Mouse (Mus musculus): ENCODE measurements around the gene Thbs3.

The Thbs3 gene

GRCm38 (mm10) chr3:89259076-89259475 is 44.1 kb downstream of the Thbs3 start, which contains the start of gene Dpm3:
Gene Dpm3, plus strand, starts transcription at chr3:89259358.
- DNase-seq, result no peak

GRCm38 (mm10) chr3:89260211-89260610 is 45.2 kb downstream of the Thbs3 start:
- no peak for DNase-seq

- peak; percentile 58 for DNase-seq
These were observed 47.4 kb downstream of the Thbs3 start for GRCm38 (mm10) chr3:89262417-89262816.

GRCm38 (mm10) chr3:89266439-89266893 is 51.5 kb downstream of the Thbs3 start:
- peak; percentile 78 for DNase-seq

GRCm38 (mm10) chr3:89268916-89269315 is 53.9 kb downstream of the Thbs3 start:
- DNase-seq, result no peak

- DNase-seq, result peak; percentile 78
These were observed 55.2 kb downstream of the Thbs3 start, which contains the start of gene Slc50a1 for GRCm38 (mm10) chr3:89270051-89270755. Gene Slc50a1, minus strand, starts transcription at chr3:89270570.

- no peak for DNase-seq
These were observed 55.9 kb downstream of the Thbs3 start for GRCm38 (mm10) chr3:89270891-89271290.

GRCm38 (mm10) chr3:89271760-89272159 is 56.8 kb downstream of the Thbs3 start:
- no peak for DNase-seq

- DNase-seq, result peak; percentile 48
These were observed 61.1 kb downstream of the Thbs3 start for GRCm38 (mm10) chr3:89276061-89276460.
